Mouse (Mus musculus): ENCODE results near the gene Maml3. TPM values are rescaled to one million over a fixed set of nuclear protein-coding genes. Genes with fewer than 3 reads are reported as not detected.

Maml3 gene
- polyA plus RNA-seq, 1 experiment: 6.2 TPM

DNA sequence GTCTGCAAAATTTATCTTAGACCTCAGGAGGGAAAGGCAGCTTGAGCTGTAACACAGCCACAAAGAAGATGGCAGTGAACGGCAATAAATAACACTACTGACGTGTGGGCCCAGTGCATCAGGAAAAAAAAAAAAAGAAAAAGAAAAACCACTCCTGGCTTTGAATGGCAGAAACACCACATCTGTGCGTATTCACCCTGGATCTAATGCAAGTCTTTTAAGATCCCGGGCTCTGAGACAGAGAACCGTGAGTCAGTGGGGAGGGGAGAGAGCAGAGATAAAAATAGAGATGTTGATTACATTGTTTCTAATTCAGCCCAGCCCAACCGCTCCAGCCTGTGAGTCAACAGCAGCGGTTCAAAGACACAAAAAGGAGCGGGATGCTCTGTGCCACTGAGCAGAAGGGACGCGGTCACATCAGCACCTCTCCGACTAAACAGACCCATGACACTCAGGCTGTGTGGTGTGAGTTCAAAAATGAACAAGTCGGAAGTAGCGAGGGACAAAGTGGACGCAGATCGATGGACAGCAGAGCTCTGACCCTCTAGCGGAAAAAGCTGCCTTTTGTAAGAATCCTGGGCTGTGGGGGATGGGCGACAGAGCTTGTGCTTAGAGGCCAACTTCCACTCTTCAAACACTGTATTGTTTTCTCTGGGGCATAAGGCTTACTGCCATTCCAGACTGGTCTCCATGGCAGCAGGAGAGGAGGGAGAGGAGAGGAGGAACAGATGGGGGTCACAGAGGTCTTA lies 316.1 kb downstream of the Maml3 start:
- DNase-seq (ENCODE audit: low read depth): no peak

DNA sequence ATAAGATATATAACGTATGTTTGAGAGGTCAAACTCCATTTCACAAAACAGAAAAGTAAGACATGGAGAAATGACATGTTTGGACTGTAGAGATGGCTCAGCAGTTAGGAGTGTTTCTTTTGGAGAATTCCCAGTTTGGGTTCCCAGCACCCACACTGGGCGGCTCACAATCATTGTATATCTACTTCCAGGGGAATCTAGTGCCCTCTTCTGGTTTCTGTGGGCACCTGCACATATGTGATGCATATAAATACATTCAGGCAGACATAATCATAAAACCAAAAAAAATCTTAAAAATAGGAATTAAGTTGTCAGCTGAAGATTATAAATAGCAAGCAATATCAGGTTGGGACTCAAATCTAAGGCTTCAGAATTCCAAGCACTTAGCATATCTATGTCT lies 316.9 kb downstream of the Maml3 start:
- no peak for DNase-seq (ENCODE audit: low read depth)

- no peak for DNase-seq (ENCODE audit: low read depth)
Measured at GRCm38 (mm10) chr3:51785796-51786195, 319.1 kb downstream of the Maml3 start.

DNA sequence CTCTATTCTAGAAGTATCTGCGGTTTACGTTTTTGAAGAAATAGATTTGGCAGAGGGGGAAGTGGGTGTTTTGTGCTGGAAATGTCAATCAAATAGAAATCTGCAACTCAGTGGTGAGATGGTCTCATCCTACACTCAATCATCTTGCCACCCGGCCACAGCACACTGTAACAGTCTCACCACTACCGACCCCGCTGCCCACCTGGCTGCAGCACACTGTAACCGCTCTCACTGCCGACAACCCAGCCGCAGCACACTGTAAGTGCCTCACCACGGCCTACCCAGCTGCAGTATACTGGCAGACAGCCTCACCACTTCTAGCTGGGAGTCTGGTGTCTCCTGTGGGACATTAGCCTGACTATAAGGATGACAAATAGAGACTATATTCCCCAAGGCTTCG lies 322.7 kb downstream of the Maml3 start:
- DNase-seq (ENCODE audit: low read depth): no peak

DNA sequence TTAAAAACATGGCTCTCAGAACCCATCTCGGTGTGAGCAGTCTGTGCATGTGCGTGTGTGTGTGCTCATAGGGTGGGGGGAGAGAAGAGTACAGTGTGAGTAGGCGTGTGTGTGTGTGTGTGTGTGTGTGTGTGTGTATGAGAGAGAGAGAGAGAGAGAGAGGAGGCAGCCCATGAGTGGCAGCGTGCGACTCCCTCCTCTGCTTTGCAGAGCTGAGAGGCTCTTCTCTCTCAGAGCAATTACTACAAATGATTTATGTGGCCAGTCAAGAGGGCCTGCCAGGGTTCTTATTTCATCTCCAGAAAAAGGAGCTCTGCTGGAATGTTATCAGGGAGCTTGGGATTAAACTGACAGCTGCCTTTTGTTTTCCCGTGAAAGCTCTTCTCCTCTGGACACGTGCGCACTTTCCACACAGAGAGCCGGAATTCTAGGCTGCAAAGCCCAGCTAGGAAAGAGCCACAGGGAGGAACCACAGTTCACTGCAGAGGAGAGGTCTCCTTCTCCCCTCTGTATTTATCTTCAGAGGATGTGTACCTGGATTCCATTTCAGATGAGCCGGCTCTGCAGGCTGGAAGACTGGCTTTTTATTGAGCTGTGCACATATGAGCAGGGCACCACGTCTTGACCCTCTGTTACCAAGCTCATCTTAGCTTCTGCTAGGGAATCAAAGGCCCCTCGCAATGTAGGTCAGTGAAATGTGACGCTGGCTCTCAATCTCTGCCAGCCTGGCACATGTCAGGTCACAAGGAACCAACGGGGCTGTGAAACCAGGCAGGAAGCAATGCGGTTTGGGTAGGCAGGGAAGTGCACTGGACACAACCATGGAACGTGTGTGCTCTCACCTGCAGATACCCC lies 325.9 kb downstream of the Maml3 start:
- DNase-seq (ENCODE audit: low read depth): no peak

DNA sequence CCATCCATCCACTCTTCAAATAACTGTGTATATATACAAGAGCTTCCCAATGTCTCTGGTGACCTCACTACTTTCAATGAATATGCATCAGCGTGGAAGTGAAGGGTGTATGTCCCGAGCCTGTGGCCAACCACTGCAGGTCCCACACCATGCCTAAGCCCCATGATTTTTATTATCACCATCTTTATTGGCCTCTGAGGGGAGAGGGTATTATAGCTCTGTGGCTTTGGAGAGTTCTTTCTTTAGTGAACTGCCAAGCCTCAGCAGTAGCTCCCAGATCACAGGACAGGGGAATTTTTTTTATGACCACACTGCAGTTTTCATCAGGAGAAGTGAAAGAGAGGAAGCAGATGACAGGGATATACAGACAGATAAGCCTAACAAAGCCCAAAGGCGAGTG lies 326.7 kb downstream of the Maml3 start:
- DNase-seq (ENCODE audit: low read depth): no peak

DNA sequence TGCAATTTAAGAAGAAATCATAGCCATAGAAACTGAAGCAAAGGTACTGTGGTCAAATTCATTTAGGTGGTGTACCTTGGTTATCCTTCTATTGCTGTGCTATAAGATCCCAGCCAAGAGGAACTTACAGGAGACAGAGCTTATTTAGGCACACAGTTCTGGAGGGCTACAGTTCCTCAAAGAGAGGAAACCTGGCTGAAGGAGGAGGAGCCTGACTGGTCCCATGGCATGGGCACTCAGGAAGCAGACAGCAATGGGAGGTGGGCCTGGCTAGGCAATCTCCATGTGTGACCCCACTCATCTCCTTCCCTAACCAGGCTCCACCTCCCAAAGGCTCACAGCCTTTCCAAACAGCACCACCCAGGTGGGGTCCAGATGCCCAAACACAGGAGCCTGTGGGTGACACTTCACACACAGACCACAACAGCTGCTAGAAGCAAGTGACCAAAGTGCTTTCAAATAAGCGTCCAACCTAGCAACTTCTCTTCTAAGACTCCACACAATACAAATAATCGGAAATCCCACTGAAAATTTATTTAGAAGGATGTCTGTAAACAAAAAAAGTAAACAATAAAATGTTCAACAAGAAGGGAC lies 328.8 kb downstream of the Maml3 start:
- no peak for DNase-seq (ENCODE audit: low read depth)

- no peak for DNase-seq (ENCODE audit: low read depth)
Measured at GRCm38 (mm10) chr3:51773587-51773986, 331.3 kb downstream of the Maml3 start.

- no peak for DNase-seq (ENCODE audit: low read depth)
Measured at GRCm38 (mm10) chr3:51771839-51772630, 332.8 kb downstream of the Maml3 start.

DNA sequence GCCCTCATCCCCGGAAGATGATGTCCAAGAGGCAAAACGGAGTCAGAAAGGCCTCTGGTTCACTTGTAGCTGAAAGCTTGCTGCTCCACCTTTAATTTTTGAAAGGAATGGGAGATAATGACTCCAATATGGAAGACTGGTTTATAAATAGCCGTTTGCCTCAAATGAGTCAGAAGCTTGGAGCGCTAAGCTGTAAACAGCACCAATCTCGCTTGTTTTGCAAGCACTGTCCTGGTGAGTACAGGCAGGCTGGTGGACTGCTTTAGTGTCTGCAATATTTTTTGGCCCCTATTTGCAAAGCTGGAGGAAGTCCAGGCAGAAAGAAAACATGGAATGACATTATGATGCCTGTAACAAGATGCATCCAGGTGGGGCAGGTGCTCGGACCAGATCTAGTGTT lies 335.7 kb downstream of the Maml3 start:
- DNase-seq (ENCODE audit: low read depth): no peak

DNA sequence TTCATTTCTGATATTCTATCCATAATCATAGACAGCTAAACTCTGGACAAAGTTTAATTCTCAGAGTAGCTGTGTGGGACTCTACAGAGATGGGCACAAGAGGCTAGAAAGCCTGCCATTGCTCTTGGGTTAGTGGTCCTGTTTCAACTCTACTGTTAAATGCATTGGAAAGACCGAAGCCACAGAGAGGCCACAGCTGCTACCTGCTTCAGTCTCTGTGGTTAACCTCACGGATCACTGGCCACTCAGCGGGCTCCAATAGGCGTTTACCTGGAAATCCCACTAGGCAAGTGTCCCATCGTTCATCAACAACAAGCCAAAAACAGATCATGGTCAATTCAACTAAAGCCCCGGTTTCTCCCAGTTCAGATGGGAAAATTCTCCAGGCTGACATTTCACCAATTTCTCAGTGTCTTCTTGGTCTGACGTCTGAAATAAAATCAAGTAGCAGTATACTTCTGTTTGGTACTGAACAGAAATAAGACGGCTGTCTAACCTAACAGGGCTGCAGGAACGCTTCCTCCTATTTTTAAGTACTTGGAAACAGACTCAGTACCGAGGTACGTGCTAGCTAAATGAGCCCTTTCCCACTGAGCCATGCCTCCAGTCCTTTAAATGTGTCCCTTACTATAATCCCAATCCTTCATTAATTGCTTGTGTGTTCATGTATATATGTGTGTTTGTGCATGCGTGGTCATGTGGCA lies 339.5 kb downstream of the Maml3 start:
- DNase-seq (ENCODE audit: low read depth): no peak

DNA sequence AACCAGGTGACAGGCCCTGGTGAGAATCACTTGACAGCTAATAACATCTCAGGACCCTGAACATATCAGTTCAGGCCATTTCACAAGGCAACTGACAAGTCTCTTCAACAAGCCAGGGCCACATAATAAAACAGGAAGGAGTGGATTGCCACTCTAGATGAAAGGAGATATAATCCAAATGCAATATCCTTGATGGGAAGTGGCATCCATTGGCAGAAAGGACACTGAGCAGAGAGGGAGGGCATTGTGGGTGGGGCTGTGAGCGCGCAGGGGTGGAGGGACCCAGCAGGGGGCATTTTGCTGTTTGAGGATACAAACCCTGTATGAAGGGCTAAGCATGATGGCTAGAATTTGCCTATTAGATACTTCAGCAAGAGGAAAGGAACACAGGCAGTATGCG lies 340.7 kb downstream of the Maml3 start:
- DNase-seq (ENCODE audit: low read depth): no peak

DNA sequence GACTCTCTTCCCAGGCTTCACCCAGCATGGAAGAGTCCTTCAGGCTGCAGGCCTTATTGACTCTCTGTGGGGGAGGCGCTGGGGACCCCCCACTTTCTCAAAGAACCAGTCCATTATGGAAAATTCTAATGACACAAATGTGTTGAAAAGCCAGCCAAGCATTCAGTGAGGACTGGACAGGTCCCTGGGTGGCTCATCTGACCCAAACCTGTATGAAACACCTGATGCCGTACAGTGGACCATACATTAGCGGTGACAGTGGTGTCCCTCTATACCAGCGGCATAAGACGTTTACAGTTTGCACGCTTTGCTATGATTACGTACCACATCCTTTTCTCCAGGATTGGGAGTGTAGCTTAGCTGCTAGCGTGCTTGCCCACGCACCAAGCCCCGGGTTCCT lies 342.0 kb downstream of the Maml3 start:
- no peak for DNase-seq (ENCODE audit: low read depth)

DNA sequence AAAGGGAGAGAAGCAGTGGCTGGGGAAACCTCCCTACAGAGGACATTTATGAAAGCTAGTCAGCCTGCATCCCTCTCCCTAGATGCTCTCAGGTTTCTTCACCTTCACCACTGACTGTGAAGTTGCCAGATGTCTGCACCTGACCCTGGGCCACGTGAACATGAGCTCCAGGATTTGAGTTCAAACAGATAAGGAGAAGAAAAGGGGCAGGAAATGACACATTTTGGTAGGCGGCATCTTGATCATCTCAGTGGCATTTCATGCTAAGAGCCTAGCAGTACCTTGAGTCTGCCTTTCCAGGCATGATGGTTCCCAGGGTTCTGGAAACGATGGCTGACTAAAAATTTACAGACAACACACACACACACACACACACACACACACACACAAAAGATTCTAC lies 345.3 kb downstream of the Maml3 start:
- no peak for DNase-seq (ENCODE audit: low read depth)

DNA sequence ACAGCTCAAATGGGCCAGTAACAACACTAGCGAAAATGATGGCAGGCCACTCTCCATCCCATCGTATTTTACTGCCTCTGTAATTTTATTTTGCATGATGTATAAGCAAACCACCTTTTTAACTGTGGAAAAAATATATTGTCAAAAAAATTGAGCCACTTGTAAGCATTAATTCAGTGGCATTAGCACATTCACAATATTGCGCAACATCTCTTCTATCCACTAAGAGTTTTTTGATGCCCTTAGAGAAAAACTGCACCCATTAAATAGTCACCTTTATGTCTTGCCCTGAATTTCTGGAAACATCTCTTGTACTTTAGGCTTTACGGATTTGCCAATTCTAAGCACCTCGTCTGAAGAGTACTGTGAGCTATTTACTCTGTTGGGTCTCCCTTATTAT lies 347.8 kb downstream of the Maml3 start:
- DNase-seq (ENCODE audit: low read depth): no peak

GRCm38 (mm10) chr3:51756283-51756682 lies 348.6 kb downstream of the Maml3 start:
- DNase-seq (ENCODE audit: low read depth): no peak

- DNase-seq (ENCODE audit: low read depth): no peak
Measured at GRCm38 (mm10) chr3:51753262-51753661, 351.6 kb downstream of the Maml3 start.

GRCm38 (mm10) chr3:51751440-51751839 lies 353.4 kb downstream of the Maml3 start:
- DNase-seq (ENCODE audit: low read depth): no peak

GRCm38 (mm10) chr3:51749812-51750481 lies 354.9 kb downstream of the Maml3 start:
- no peak for DNase-seq (ENCODE audit: low read depth)

GRCm38 (mm10) chr3:51749421-51749811 lies 355.5 kb downstream of the Maml3 start:
- no peak for DNase-seq (ENCODE audit: low read depth)

Data from gonadal fat pad, adult 2 months (tissue).